Mouse (Mus musculus): ENCODE results near the gene Gpbar1. TPM values are rescaled to one million over a fixed set of nuclear protein-coding genes. Genes with fewer than 3 reads are reported as not detected.

Gpbar1 gene
- polyA plus RNA-seq, 1 experiment, result 1.3 TPM

- no peak for DNase-seq
- H3K27me3 ChIP-seq (ENCODE audit: control insufficient read depth, insufficient read depth, low read length), result no peaks in the 10 kb centered on the region
- 3% methylated on average over 1 of the region's 1 CpGs for WGBS
- no peak overlapping the region; the same call in 1 of the 2 replicates for H3K27ac ChIP-seq (ENCODE audit: control insufficient read depth, insufficient read depth, low read length)
- no peak for TF ChIP-seq POLR2A (IDR thresholded peaks at IDR 0.05; ENCODE audit: control insufficient read depth, extremely low read depth, insufficient read depth, low read length, poor library complexity)
- TF ChIP-seq CTCF (IDR thresholded peaks at IDR 0.05; ENCODE audit: borderline replicate concordance, control insufficient read depth, extremely low read depth, insufficient read depth, low read length, poor library complexity), result no peak
- no peak overlapping the region for H3K4me3 ChIP-seq (ENCODE audit: control insufficient read depth, insufficient read depth, low read length)
- no peaks in the 10 kb centered on the region for H3K36me3 ChIP-seq (ENCODE audit: control insufficient read depth, insufficient read depth, low read length)
- peaks cover 18% of the 10 kb centered on the region for H3K4me1 ChIP-seq (replicated peaks; ENCODE audit: control insufficient read depth, insufficient read depth, low read length)
Measured at GRCm38 (mm10) chr1:74238136-74238535, 40.2 kb upstream of the Gpbar1 start.

DNA sequence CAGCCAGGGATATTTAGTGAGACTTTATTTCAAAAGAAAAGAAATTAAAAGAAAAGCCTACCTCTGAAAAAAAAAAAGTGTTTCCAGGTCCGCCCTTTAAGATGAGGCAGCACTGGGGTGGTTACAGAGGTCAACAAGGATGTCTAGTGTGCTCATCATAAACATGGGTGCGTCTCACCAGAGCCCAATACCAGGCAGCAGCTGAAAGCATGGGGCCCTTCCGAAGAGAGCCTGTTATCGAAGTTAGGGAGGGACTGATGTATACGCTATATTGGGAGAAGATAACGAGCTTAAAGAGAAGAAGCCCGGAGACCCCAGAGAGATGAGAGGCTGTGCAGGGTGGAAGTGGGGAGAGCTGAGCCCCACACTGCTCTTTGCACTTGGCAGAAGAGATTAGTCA, 39.2 kb upstream of the Gpbar1 start:
- Histone ChIP-seq H3K4me1 (replicated peaks; ENCODE audit: control insufficient read depth, insufficient read depth, low read length) (peaks cover 22% of the 10 kb centered on the region), H3K27me3 (ENCODE audit: control insufficient read depth, insufficient read depth, low read length) (no peaks in the 10 kb centered on the region), H3K4me3 (ENCODE audit: control insufficient read depth, insufficient read depth, low read length) (0 out of 2 replicates have a peak overlapping the region, but pooled peaks have one; percentile 5), H3K27ac (ENCODE audit: control insufficient read depth, insufficient read depth, low read length) (peak overlapping the region; percentile 26; the same call in 1 of the 2 replicates), H3K36me3 (ENCODE audit: control insufficient read depth, insufficient read depth, low read length) (no peaks in the 10 kb centered on the region)
- WGBS, result 8% methylated on average over 7 of the region's 7 CpGs
- TF ChIP-seq CTCF (IDR thresholded peaks at IDR 0.05; ENCODE audit: borderline replicate concordance, control insufficient read depth, extremely low read depth, insufficient read depth, low read length, poor library complexity) (no peak), POLR2A (IDR thresholded peaks at IDR 0.05; ENCODE audit: control insufficient read depth, extremely low read depth, insufficient read depth, low read length, poor library complexity) (no peak)
- DNase-seq, result no peak

- Histone ChIP-seq H3K27me3 (ENCODE audit: control insufficient read depth, insufficient read depth, low read length) (no peaks in the 10 kb centered on the region), H3K4me3 (ENCODE audit: control insufficient read depth, insufficient read depth, low read length) (peak overlapping the region; percentile 14), H3K4me1 (replicated peaks; ENCODE audit: control insufficient read depth, insufficient read depth, low read length) (peaks cover 25% of the 10 kb centered on the region), H3K36me3 (ENCODE audit: control insufficient read depth, insufficient read depth, low read length) (no peaks in the 10 kb centered on the region), H3K27ac (ENCODE audit: control insufficient read depth, insufficient read depth, low read length) (no peak overlapping the region)
- no peak for TF ChIP-seq CTCF (IDR thresholded peaks at IDR 0.05; ENCODE audit: borderline replicate concordance, control insufficient read depth, extremely low read depth, insufficient read depth, low read length, poor library complexity)
- TF ChIP-seq POLR2A (IDR thresholded peaks at IDR 0.05; ENCODE audit: control insufficient read depth, extremely low read depth, insufficient read depth, low read length, poor library complexity), result no peak
- peak; percentile 21 for DNase-seq
- WGBS, result 14% methylated on average over 11 of the region's 11 CpGs
Measured at GRCm38 (mm10) chr1:74239618-74240017, 38.7 kb upstream of the Gpbar1 start.

DNA sequence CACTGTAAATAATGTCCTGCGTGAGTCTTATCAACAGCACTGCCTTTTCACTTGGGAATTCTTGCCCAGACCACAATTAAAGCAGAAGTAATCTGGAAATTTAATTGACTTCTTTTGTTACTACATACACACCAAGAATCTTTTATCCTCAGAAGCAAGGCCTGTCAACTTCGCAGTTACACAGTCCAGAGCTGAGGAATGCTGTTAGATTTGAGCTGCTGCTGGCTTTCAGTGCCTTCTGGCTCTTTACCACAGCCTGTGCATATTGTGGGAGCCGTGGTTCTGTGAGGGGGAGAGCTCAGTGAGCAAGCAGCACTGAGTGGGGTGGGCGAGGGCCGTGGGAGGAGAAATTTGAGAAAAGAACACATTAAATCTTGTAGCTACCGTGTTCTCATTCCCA, 38.0 kb upstream of the Gpbar1 start:
- Histone ChIP-seq H3K4me1 (replicated peaks; ENCODE audit: control insufficient read depth, insufficient read depth, low read length) (peaks cover 26% of the 10 kb centered on the region), H3K27me3 (ENCODE audit: control insufficient read depth, insufficient read depth, low read length) (no peaks in the 10 kb centered on the region), H3K36me3 (ENCODE audit: control insufficient read depth, insufficient read depth, low read length) (no peaks in the 10 kb centered on the region), H3K27ac (ENCODE audit: control insufficient read depth, insufficient read depth, low read length) (no peak overlapping the region), H3K4me3 (ENCODE audit: control insufficient read depth, insufficient read depth, low read length) (no peak overlapping the region)
- 54% methylated on average over 6 of the region's 6 CpGs for WGBS
- TF ChIP-seq POLR2A (IDR thresholded peaks at IDR 0.05; ENCODE audit: control insufficient read depth, extremely low read depth, insufficient read depth, low read length, poor library complexity), result no peak
- no peak for TF ChIP-seq CTCF (IDR thresholded peaks at IDR 0.05; ENCODE audit: borderline replicate concordance, control insufficient read depth, extremely low read depth, insufficient read depth, low read length, poor library complexity)
- DNase-seq, result no peak

DNA sequence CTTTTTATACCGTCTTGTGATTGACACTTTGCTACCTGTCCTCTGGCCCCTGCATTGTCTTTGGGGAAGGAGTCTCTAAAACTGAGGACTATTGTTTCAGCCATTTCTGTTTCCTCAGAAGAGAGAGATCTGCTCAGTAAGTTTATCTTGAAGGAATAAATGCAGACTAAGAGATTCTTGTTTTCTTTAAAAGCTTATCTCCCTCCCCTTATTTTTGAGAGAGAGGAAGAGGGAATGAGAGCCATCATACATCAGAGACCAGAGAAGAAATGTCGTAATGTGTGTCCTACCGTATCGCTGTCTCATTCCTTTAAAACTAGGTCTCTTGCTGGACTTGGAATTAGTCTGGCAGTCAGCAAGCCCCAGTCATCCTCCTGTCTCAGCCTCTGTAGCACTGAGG, 37.5 kb upstream of the Gpbar1 start:
- DNase-seq, result no peak
- H3K27ac ChIP-seq (ENCODE audit: control insufficient read depth, insufficient read depth, low read length), result no peak overlapping the region
- H3K36me3 ChIP-seq (ENCODE audit: control insufficient read depth, insufficient read depth, low read length), result no peaks in the 10 kb centered on the region
- TF ChIP-seq CTCF (IDR thresholded peaks at IDR 0.05; ENCODE audit: borderline replicate concordance, control insufficient read depth, extremely low read depth, insufficient read depth, low read length, poor library complexity) (no peak), POLR2A (IDR thresholded peaks at IDR 0.05; ENCODE audit: control insufficient read depth, extremely low read depth, insufficient read depth, low read length, poor library complexity) (no peak)
- no peak overlapping the region for H3K4me3 ChIP-seq (ENCODE audit: control insufficient read depth, insufficient read depth, low read length)
- H3K27me3 ChIP-seq (ENCODE audit: control insufficient read depth, insufficient read depth, low read length), result no peaks in the 10 kb centered on the region
- H3K4me1 ChIP-seq (replicated peaks; ENCODE audit: control insufficient read depth, insufficient read depth, low read length), result peaks cover 26% of the 10 kb centered on the region
- 83% methylated on average over 4 of the region's 4 CpGs for WGBS

DNA sequence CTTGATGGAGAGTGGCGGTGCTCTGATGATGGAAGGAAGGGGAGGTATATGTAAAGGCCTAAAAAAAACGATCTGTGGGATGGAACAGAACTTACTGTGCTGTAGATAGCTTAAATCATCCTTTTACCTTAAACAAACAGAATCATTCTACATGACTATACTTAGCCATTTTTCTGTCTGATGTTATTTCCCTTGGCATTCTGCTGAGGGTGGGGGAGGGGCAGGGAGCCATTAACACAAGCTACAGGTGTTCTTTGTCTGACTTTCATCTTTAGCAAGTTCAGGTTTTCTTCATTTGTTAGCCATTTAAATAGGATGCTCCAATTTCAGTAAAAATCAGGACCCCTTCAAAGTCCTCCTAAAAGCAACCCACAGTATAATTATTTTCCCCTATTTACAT, 32.8 kb upstream of the Gpbar1 start:
- peaks cover 32% of the 10 kb centered on the region for H3K36me3 ChIP-seq (ENCODE audit: control insufficient read depth, insufficient read depth, low read length)
- no peak overlapping the region; the same call in 1 of the 2 replicates for H3K27ac ChIP-seq (ENCODE audit: control insufficient read depth, insufficient read depth, low read length)
- 66% methylated on average over 2 of the region's 2 CpGs for WGBS
- TF ChIP-seq POLR2A (IDR thresholded peaks at IDR 0.05; ENCODE audit: control insufficient read depth, extremely low read depth, insufficient read depth, low read length, poor library complexity) (no peak), CTCF (IDR thresholded peaks at IDR 0.05; ENCODE audit: borderline replicate concordance, control insufficient read depth, extremely low read depth, insufficient read depth, low read length, poor library complexity) (no peak)
- DNase-seq, result no peak
- peaks cover 23% of the 10 kb centered on the region for H3K4me1 ChIP-seq (replicated peaks; ENCODE audit: control insufficient read depth, insufficient read depth, low read length)
- no peaks in the 10 kb centered on the region for H3K27me3 ChIP-seq (ENCODE audit: control insufficient read depth, insufficient read depth, low read length)
- H3K4me3 ChIP-seq (ENCODE audit: control insufficient read depth, insufficient read depth, low read length), result no peak overlapping the region

DNA sequence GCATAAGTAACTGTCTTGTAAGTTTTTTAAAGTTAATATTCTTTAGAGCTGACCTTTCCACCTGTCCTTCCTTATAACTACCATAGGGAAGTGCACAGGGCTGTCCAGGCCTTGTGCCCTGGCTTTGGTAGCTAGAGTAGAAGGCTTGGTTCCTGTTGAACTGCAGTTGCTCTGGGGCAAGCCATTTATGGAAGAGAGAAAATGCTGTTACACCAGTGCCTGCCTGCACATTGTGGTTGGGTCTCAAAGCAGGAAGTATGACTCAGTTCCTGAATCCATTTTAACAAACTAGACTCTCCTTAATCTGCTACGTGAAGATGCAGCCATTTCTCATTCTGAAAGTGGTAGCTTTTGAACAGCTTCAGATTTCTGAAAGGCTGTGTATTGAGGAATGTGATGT, 29.6 kb upstream of the Gpbar1 start:
- Histone ChIP-seq H3K4me1 (replicated peaks; ENCODE audit: control insufficient read depth, insufficient read depth, low read length) (peaks cover 16% of the 10 kb centered on the region), H3K4me3 (ENCODE audit: control insufficient read depth, insufficient read depth, low read length) (no peak overlapping the region), H3K36me3 (ENCODE audit: control insufficient read depth, insufficient read depth, low read length) (peaks cover 62% of the 10 kb centered on the region), H3K27me3 (ENCODE audit: control insufficient read depth, insufficient read depth, low read length) (no peaks in the 10 kb centered on the region), H3K27ac (ENCODE audit: control insufficient read depth, insufficient read depth, low read length) (peak overlapping the region; percentile 84)
- DNase-seq, result peak; percentile 48
- TF ChIP-seq CTCF (IDR thresholded peaks at IDR 0.05; ENCODE audit: borderline replicate concordance, control insufficient read depth, extremely low read depth, insufficient read depth, low read length, poor library complexity) (no peak), POLR2A (IDR thresholded peaks at IDR 0.05; ENCODE audit: control insufficient read depth, extremely low read depth, insufficient read depth, low read length, poor library complexity) (no peak)
- 8% methylated on average over 1 of the region's 1 CpGs for WGBS

Data from thymus, adult 2 months (tissue).